Mouse (Mus musculus) liver, embryonic 14.5 days (tissue): ENCODE measurements around the gene Reep6. TPM values are rescaled to one million over a fixed set of nuclear protein-coding genes. Genes with fewer than 3 reads are reported as not detected.

Experiments
- ATAC-seq: fragments of 200-750 bp; cut with Nextera tagmentation; 2 replicates; pipeline ENCODE4 v1.8.0; 2017; ENCODE audit warnings: moderate number of reproducible peaks, mild to moderate bottlenecking, moderate library complexity; ENCODE audit not compliant: insufficient read depth
- DNase-seq, 3 experiments: peaks; one replicate each; pipeline ENCODE4 v3.0.0-alpha.2; 2012 to 2013; ENCODE audit warnings: low read depth in 3 of 3, low spot score in 3 of 3
- H3K27ac ChIP-seq: fragments of 300-500 bp; sonication (generic); 2 replicates; pipeline ENCODE4 v1.5.1; 2014; ENCODE audit warnings: moderate library complexity, mild to moderate bottlenecking, control low read depth, inconsistent platforms
- H3K27me3 ChIP-seq: fragments of 300-500 bp; sonication (generic); 2 replicates; pipeline ENCODE4 v1.6.1; 2014; ENCODE audit warnings: mild to moderate bottlenecking, low read length, moderate library complexity; ENCODE audit not compliant: control insufficient read depth, insufficient read depth
- H3K36me3 ChIP-seq: fragments of 300-500 bp; sonication (generic); replicated peaks from 2 replicates; pipeline ENCODE4 v1.6.1; 2014; ENCODE audit warnings: low read depth; ENCODE audit not compliant: control insufficient read depth, insufficient read depth
- H3K4me1 ChIP-seq, 2 experiments: fragments of 200-500 bp in 1 of 2; fragments of 300-500 bp in 1 of 2; sonication (generic) in 1 of 2; replicated peaks; 2 replicates each; pipeline ENCODE4 v1.6.1; 2012 to 2014; ENCODE audit warnings: antibody characterized with exemption in 1 of 2, inconsistent platforms in 1 of 2, low read length in 1 of 2; ENCODE audit not compliant: control insufficient read depth in 2 of 2, insufficient read depth in 2 of 2
- H3K4me2 ChIP-seq: fragments of 300-500 bp; sonication (generic); 2 replicates; pipeline ENCODE4 v1.6.1; 2014; ENCODE audit warnings: low read depth, mild to moderate bottlenecking, control low read depth, moderate library complexity
- H3K4me3 ChIP-seq, 2 experiments: fragments of 200-500 bp in 1 of 2; fragments of 300-500 bp in 1 of 2; sonication (generic) in 1 of 2; 2 replicates each; pipeline ENCODE4 v1.5.1; 2012 to 2014; ENCODE audit warnings: low read depth in 2 of 2, low read length in 2 of 2, mild to moderate bottlenecking in 2 of 2, control low read depth in 1 of 2, inconsistent platforms in 1 of 2, moderate library complexity in 1 of 2; ENCODE audit not compliant: insufficient read depth in 1 of 2
- H3K9ac ChIP-seq: fragments of 300-500 bp; sonication (generic); replicated peaks from 2 replicates; pipeline ENCODE4 v1.6.1; 2014; ENCODE audit warnings: mild to moderate bottlenecking, control low read depth, moderate library complexity
- H3K9me3 ChIP-seq: fragments of 300-500 bp; sonication (generic); 2 replicates; pipeline ENCODE4 v1.6.1; 2016; ENCODE audit warnings: low read length, mixed read lengths; ENCODE audit not compliant: control insufficient read depth
- CTCF ChIP-seq: IDR thresholded peaks from 2 replicates; pipeline ENCODE4 v1.5.1; 2016; ENCODE audit warnings: antibody characterized with exemption, low read depth, control low read depth
- EP300 ChIP-seq: IDR thresholded peaks from 2 replicates; pipeline ENCODE4 v1.6.1; 2016; ENCODE audit warnings: antibody characterized with exemption, low read depth
- WGBS: fragments of 180-500 bp; shearing (Covaris S2); extraction: QIAGEN DNeasy Blood & Tissue Kit; methylation state at CpG from one replicate; pipeline ENCODE4 v1.1.7; 2014; ENCODE audit not compliant: insufficient replicate concordance; 5-methylcytosine and 5-hydroxymethylcytosine counted together
- polyA plus RNA-seq, 2 experiments: library from polyadenylated mRNA; depleted of rRNA in 1 of 2; stranded (reverse) in 1 of 2; unstranded in 1 of 2; fragments of >200 nt; fragmentation: Nextera tagmentation in 1 of 2; extraction: Ambion mirVana in 1 of 2; gene quantifications; 2 replicates each; pipeline versions ENCODE4 v1.2.1 to v1.2.3; 2012 to 2014

Reep6 gene
- polyA plus RNA-seq, 2 experiments: 23.6 to 55.3 TPM

DNA sequence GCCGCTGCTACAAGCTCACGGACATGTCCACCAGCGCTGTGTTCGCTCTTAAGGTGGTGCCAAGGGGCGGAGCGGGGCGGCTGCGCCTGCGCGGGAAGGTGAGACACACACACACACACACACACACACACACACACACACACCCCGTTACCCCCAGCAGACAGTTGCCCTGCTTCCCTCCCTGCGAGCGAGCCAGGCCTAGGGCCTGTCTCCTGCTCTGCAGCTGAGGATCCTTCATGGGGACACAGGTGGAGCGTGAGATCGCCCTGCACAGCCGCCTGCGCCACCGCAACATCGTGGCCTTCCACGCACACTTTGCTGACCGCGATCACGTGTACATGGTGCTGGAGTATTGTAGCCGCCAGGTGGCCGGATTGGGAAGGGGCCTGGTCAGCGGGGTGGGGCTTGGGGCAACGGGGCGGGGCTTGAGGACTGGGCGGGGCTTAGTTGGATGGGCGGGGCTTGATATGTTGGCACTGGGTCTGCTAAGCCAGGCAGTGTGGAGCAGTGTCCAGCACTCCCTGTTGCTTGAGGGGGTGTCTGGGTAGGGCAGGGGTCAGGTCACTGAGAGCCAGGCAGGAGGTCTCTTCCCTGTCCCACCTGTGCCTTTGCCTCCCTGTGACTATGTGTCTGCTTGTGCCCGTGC, 28.4 kb downstream of the Reep6 start:
- H3K36me3 ChIP-seq: no peaks in the 10 kb centered on the region
- no peak overlapping the region for H3K9ac ChIP-seq
- no peaks in the 10 kb centered on the region for H3K4me1 ChIP-seq
- no peaks in the 10 kb centered on the region for H3K9me3 ChIP-seq
- ATAC-seq: 0 out of 2 replicates have a peak, but pooled peaks have one; percentile 21
- peak overlapping the region; percentile 18; the same call in 1 of the 2 replicates for H3K4me2 ChIP-seq
- no peak for DNase-seq
- H3K27ac ChIP-seq: no peak overlapping the region
- no peak; the same call in 1 of the 2 replicates for TF ChIP-seq CTCF
- no peak for TF ChIP-seq EP300
- H3K4me3 ChIP-seq: no peak overlapping the region
- WGBS: 9% methylated on average over 31 of the region's 31 CpGs
- peaks cover 49% of the 10 kb centered on the region for H3K27me3 ChIP-seq

DNA sequence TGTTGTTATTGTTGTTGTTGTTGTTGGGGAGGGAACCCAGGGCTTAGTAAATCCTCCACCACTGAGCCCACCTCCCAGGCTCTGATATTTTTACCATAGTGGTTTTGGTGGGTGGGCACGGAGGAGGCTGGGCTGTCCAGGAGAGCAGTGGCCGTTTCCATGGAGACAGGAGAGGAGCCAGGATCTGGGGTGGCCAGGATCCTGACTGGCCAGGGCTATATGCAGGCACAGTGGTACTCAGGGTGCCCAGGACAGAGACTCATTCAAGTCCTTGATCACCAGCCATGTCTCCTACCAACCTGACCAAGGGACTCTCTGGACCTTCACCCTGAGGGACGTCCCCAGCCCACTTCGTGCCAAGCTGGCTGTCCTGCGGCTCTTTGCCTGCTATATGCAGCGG, 34.0 kb downstream of the Reep6 start:
- Histone ChIP-seq H3K27me3 (peaks cover 5% of the 10 kb centered on the region), H3K27ac (no peak overlapping the region), H3K36me3 (no peaks in the 10 kb centered on the region), H3K9me3 (no peaks in the 10 kb centered on the region), H3K4me3 (no peak overlapping the region), H3K4me1 (no peaks in the 10 kb centered on the region), H3K9ac (no peak overlapping the region), H3K4me2 (no peak overlapping the region)
- no peak for DNase-seq
- 39% methylated on average over 6 of the region's 6 CpGs for WGBS
- TF ChIP-seq EP300: no peak
- TF ChIP-seq CTCF: no peak
- no peak for ATAC-seq

DNA sequence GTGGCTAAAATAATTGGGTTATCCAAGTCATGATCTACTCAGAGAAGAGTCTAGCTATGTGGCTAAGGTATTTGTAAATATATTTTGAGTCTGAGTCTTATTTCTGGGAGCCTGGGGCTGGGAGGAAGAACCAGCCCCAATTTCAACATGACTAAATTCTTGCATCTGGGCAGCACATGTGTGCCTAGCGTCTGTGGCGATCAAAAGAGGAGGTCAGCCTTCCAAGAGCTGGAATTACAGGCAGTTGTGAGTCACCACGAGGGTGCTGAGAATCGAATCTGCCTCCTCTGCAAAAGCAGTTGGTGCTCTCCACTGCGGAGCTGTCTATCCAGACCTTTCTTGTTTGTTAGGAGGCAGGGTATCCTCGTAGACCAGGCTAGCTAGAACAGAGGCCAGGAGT, 36.0 kb downstream of the Reep6 start:
- no peak overlapping the region for H3K27ac ChIP-seq
- ATAC-seq: no peak

DNA sequence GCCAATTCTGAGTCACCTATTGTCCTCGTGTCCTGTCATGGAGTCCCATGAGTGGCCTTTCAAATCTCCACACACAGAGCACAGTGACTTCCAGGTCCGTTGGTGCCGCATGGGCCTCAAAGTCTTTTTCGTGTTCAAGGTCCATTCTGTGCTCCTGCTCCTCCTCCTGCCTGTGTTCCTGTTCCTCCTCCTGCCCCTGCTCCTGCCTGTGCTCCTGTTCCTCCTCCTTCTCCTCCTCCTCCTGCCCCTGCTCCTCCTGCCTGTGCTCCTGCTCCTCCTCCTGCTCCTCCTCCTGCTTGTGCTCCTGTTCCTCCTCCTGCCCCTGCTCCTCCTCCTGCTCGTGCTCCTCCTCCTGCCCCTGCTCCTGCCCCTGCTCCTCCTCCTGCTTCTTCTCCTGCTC, 38.2 kb downstream of the Reep6 start:
- H3K4me1 ChIP-seq: 0 out of 4 replicates have a peak, but pooled peaks cover 0 to 2% of the 10 kb centered on the region in 2 experiments
- H3K27ac ChIP-seq: no peak overlapping the region
- H3K9me3 ChIP-seq: no peaks in the 10 kb centered on the region
- DNase-seq (no peak), ATAC-seq (no peak)
- H3K36me3 ChIP-seq: no peaks in the 10 kb centered on the region
- no peak overlapping the region for H3K4me3 ChIP-seq
- H3K9ac ChIP-seq: no peak overlapping the region
- TF ChIP-seq EP300 (no peak), CTCF (no peak)
- peaks cover 4% of the 10 kb centered on the region for H3K27me3 ChIP-seq
- H3K4me2 ChIP-seq: no peak overlapping the region
- 45% methylated on average over 5 of the region's 5 CpGs for WGBS

More for the DNA sequence above, 36.0 kb downstream of the Reep6 start:
- 42% methylated on average over 6 of the region's 6 CpGs for WGBS
- Histone ChIP-seq H3K4me2 (no peak overlapping the region), H3K9me3 (no peaks in the 10 kb centered on the region), H3K27me3 (peaks cover 4% of the 10 kb centered on the region), H3K4me3 (no peak overlapping the region), H3K36me3 (no peaks in the 10 kb centered on the region), H3K9ac (no peak overlapping the region), H3K4me1 (no peaks in the 10 kb centered on the region)
- TF ChIP-seq CTCF (no peak), EP300 (no peak)
- DNase-seq: no peak

DNA sequence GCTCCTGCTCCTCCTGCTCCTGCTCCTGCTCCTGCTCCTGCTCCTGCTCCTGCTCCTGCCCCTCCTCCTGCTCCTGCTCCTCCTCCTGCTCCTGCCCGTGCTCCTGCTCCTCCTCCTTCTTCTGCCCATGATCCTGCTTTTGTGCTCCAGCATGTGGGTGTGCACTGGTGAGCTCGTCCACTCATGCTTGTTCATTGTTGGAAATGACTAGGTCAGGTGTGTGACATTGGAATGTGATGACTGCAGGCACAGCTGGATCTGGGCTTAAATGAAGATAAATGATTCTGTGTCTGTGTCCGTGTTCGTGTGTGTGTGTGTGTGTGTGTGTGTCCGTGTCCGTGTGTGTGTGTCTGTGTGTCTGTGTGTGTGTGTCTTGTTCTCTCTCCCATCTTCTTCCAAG, 38.6 kb downstream of the Reep6 start:
- no peaks in the 10 kb centered on the region for H3K36me3 ChIP-seq
- no peak overlapping the region for H3K4me3 ChIP-seq
- peaks cover 4% of the 10 kb centered on the region for H3K27me3 ChIP-seq
- TF ChIP-seq CTCF (no peak), EP300 (no peak)
- DNase-seq: no peak
- H3K4me2 ChIP-seq: no peak overlapping the region
- 79% methylated on average over 6 of the region's 6 CpGs for WGBS
- H3K9ac ChIP-seq: no peak overlapping the region
- H3K27ac ChIP-seq: no peak overlapping the region
- ATAC-seq: no peak
- H3K4me1 ChIP-seq: 0 out of 4 replicates have a peak, but pooled peaks cover 0 to 2% of the 10 kb centered on the region in 2 experiments
- H3K9me3 ChIP-seq: no peaks in the 10 kb centered on the region
